Mouse (Mus musculus) spleen, adult 2 months (tissue): ENCODE data around the gene Ttc13. TPM values are rescaled to one million over a fixed set of nuclear protein-coding genes. Genes with fewer than 3 reads are reported as not detected.

Experiments used
- DNase-seq, 2 experiments: peaks; one replicate each; pipeline versions ENCODE4 v3.0.0 to v3.0.0-alpha.2; 2012 to 2021; ENCODE audit warnings: low spot score in 2 of 2, low read depth in 1 of 2
- H3K27ac ChIP-seq: fragments of 200-500 bp; 2 replicates; pipeline ENCODE4 v1.5.1; 2012; ENCODE audit warnings: low read length, inconsistent platforms; ENCODE audit not compliant: insufficient read depth
- H3K27me3 ChIP-seq: fragments of 200-500 bp; 2 replicates; pipeline ENCODE4 v1.6.1; 2012; ENCODE audit warnings: mild to moderate bottlenecking, moderate library complexity, low read length, inconsistent platforms; ENCODE audit not compliant: control insufficient read depth, insufficient read depth
- H3K36me3 ChIP-seq: fragments of 200-500 bp; 2 replicates; pipeline ENCODE4 v1.6.1; 2012; ENCODE audit warnings: mild to moderate bottlenecking, low read length, inconsistent platforms; ENCODE audit not compliant: control insufficient read depth, insufficient read depth
- H3K4me1 ChIP-seq: fragments of 200-500 bp; 2 replicates; pipeline ENCODE4 v1.6.1; 2011; ENCODE audit warnings: inconsistent platforms; ENCODE audit not compliant: control insufficient read depth, insufficient read depth, insufficient read length
- H3K4me3 ChIP-seq: fragments of 200-500 bp; 2 replicates; pipeline ENCODE4 v1.5.1; 2011; ENCODE audit warnings: mild to moderate bottlenecking, inconsistent platforms; ENCODE audit not compliant: insufficient read depth, insufficient read length; ENCODE audit errors: extremely low read depth
- CTCF ChIP-seq: fragments of 200-500 bp; IDR thresholded peaks from 2 replicates; pipeline ENCODE4 v1.5.1; 2011; ENCODE audit warnings: mild to moderate bottlenecking, inconsistent platforms; ENCODE audit not compliant: insufficient read depth, insufficient read length, insufficient replicate concordance; ENCODE audit errors: extremely low read depth
- POLR2A ChIP-seq: fragments of 200-500 bp; IDR thresholded peaks from 2 replicates; pipeline ENCODE4 v1.6.1; 2011; ENCODE audit warnings: low read depth, low read length, inconsistent platforms
- WGBS: fragments of 180-500 bp; shearing (Covaris S2); methylation state at CpG from one replicate; pipeline ENCODE4 v1.1.7; 2018; 5-methylcytosine and 5-hydroxymethylcytosine counted together
- polyA plus RNA-seq: library from polyadenylated mRNA; depleted of rRNA; stranded (reverse); fragments of >200 nt; gene quantifications from 2 replicates; pipeline ENCODE4 v1.2.3, GENCODE M21; 2012

Gene Ttc13
- polyA plus RNA-seq, 1 experiment, result 18.5 TPM

DNA sequence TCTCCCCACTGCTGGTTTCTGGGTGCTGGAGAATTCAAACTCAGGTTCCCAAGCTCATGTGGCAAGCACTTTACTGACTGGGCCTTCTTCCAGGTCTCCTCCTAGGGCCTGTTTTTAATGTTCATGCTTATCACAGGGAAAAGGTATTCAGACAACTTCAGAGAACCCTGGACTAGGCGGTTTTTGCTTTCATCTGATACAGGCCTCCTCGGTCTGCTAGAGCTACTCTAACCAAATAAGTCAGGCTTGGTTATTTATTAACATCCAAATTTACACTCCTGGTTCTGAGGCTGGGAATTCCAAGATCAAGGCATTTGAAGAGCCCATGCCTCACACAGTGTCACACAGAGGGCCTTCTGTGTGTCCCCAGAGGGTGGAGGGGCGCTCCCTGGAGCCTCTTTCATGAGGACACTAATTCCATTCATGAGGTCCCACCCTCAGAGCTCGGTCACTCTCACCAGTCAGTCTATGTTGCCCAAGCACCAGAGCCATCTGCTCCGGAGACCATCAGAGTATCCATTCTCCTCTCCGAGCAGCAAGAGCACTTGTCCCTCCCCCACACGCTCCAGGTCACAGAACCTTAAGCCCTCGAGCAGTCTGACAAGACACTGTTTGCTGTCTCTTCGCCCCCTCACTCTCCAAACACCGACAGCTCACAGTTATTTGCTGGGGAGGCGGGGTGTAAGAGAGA is 32.5 kb upstream of the Ttc13 start:
- 59% methylated on average over 11 of the region's 11 CpGs for WGBS
- Histone ChIP-seq H3K27ac (no peak overlapping the region), H3K4me3 (no peak overlapping the region), H3K27me3 (peaks cover 12% of the 10 kb centered on the region), H3K36me3 (no peaks in the 10 kb centered on the region), H3K4me1 (peaks cover 5% of the 10 kb centered on the region)
- TF ChIP-seq CTCF (no peak), POLR2A (no peak)
- no peak for DNase-seq

GRCm38 (mm10) chr8:124752325-124752862 is 30.6 kb upstream of the Ttc13 start:
- no peak overlapping the region for H3K4me3 ChIP-seq
- H3K27me3 ChIP-seq, result peaks cover 12% of the 10 kb centered on the region
- 49% methylated on average over 21 of the region's 21 CpGs for WGBS
- no peak for DNase-seq
- H3K4me1 ChIP-seq, result peaks cover 5% of the 10 kb centered on the region
- TF ChIP-seq CTCF, result no peak
- no peak for TF ChIP-seq POLR2A
- H3K27ac ChIP-seq, result no peak overlapping the region
- H3K36me3 ChIP-seq, result no peaks in the 10 kb centered on the region

DNA sequence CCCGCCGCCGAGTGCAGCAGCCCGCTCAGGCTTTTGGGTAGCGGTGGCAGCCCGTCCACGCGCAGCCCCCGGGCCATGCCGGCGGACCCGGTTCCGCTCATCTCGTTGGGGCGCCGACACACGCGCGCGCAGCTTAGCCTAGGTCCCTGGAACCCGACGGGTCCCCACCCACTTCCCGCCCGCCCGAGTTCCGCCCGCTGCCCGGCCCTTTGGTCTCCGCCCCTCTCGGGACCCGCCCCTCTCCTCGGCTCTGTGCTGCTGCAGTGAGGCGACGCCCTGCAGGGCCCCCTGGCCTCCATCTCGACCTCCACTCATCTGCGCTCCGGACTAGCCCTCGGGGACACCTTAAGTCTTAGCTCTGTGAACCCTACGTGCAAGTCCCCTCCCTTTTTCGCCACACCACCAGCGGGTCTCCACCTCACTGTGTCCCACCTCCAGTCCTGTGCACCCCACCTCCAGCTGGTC is 30.0 kb upstream of the Ttc13 start, which contains the start of gene Fam89a:
Gene Fam89a (minus strand): TSS at position 124 of the 465 bp plus-strand sequence.
- H3K27me3 ChIP-seq, result peaks cover 12% of the 10 kb centered on the region
- H3K36me3 ChIP-seq, result no peaks in the 10 kb centered on the region
- no peak within 1 kb of the TSS for H3K27ac ChIP-seq
- no peak for TF ChIP-seq POLR2A
- TF ChIP-seq CTCF, result no peak
- peak; percentile 11 to 60 for DNase-seq
- H3K4me3 ChIP-seq, result peak within 1 kb of the TSS; percentile 56
- WGBS, result 4% methylated on average over 41 of the region's 41 CpGs
- peaks cover 5% of the 10 kb centered on the region for H3K4me1 ChIP-seq

GRCm38 (mm10) chr8:124751191-124751590 is 29.4 kb upstream of the Ttc13 start:
- 2% methylated on average over 31 of the region's 31 CpGs for WGBS
- peaks cover 12% of the 10 kb centered on the region for H3K27me3 ChIP-seq

GRCm38 (mm10) chr8:124746661-124747060 is 24.9 kb upstream of the Ttc13 start:
- no peak overlapping the region for H3K4me3 ChIP-seq
- no peak for TF ChIP-seq CTCF
- H3K36me3 ChIP-seq, result no peaks in the 10 kb centered on the region
- H3K27me3 ChIP-seq, result peaks cover 9% of the 10 kb centered on the region
- no peak for DNase-seq
- H3K4me1 ChIP-seq, result no peaks in the 10 kb centered on the region; the same call in 1 of the 2 replicates
- 84% methylated on average over 13 of the region's 13 CpGs for WGBS
- no peak overlapping the region for H3K27ac ChIP-seq

More at GRCm38 (mm10) chr8:124751191-124751590, 29.4 kb upstream of the Ttc13 start:
- Histone ChIP-seq H3K27ac (no peak overlapping the region), H3K4me1 (peaks cover 5% of the 10 kb centered on the region), H3K36me3 (no peaks in the 10 kb centered on the region), H3K4me3 (peak overlapping the region; percentile 56)
- TF ChIP-seq POLR2A (no peak), CTCF (no peak)
- no peak for DNase-seq

DNA sequence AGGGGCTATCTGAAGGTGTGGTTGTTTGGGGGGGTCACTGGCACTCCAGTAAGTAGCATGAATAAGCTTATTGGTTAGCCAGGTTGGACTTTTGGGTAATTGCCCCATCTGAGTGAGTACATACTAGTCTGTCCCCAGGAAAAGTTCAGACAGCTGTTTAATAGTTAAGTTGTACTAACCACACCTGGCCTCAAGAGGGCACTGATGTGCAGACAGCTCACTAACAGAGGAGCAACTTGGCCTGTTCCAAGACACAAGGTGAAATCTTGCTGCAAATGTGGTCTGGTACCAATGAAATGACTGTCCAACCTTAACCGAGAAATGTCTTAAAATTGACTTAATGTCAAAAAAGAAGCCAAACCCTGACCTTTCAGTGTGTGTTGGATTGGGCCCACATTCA is 17.5 kb upstream of the Ttc13 start:
- no peaks in the 10 kb centered on the region for H3K27me3 ChIP-seq
- H3K4me3 ChIP-seq, result no peak overlapping the region
- H3K27ac ChIP-seq, result no peak overlapping the region
- peaks cover 13% of the 10 kb centered on the region for H3K36me3 ChIP-seq
- DNase-seq, result peak in 1 of 2 experiments; percentile 33
- 91% methylated on average over 1 of the region's 1 CpGs for WGBS
- H3K4me1 ChIP-seq, result no peaks in the 10 kb centered on the region
- TF ChIP-seq CTCF (peak; percentile 51; the same call in 1 of the 2 replicates), POLR2A (no peak)
